Mouse (Mus musculus) monocyte, adult 5-6 weeks (primary cell): ENCODE results near the gene Rabepk. TPM values are rescaled to one million over a fixed set of nuclear protein-coding genes. Genes with fewer than 3 reads are reported as not detected.

Experiments used
- ATAC-seq: fragments of 153-309, 156-312 bp; replicated peaks from 2 replicates; pipeline ENCODE4 v1.8.0; 2017; ENCODE audit warnings: mild to moderate bottlenecking; ENCODE audit not compliant: low TSS enrichment, insufficient number of reproducible peaks, severe bottlenecking, poor library complexity, low FRiP score
- total RNA-seq: library from RNA; stranded (forward); fragments of 200-1000, 200-491, 200-594 nt; gene quantifications from 3 replicates; pipeline ENCODE4 v1.2.3, GENCODE M21; 2017

Rabepk gene
- total RNA-seq, 1 experiment from 2014 or later: 11.9 TPM

DNA sequence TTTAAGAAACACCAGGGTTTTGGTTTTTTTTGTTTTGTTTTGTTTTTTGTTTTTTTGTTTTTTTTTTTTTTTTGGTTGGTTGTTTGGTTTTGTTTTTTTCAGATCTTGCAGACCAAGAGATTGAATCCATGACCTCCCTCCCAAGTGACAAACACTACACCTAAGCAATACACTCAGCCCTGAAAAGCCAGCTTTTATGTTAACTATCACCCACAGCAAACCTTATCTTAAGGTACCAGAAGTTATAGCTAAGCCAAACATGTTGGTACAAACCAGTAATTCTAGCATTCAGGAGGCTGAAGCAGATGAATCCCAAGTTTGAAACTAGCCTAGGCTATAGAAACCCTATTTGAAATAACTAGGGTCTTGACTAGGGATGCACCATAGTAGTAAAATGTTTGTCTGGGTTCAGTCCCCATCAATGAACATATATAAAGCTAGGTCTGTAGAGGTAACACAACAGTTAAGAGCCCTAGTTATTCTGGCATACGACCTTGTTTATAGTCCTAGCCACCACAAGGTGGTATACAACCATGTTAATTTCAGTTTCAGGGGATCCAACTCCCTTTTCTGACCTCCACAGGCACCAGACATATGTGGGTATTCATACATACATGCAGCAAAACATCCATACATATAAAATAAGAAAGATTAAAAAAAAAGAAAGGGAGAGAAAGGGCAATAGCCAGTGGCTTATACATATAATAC is 59.9 kb downstream of the Rabepk start:
- no peak for ATAC-seq

DNA sequence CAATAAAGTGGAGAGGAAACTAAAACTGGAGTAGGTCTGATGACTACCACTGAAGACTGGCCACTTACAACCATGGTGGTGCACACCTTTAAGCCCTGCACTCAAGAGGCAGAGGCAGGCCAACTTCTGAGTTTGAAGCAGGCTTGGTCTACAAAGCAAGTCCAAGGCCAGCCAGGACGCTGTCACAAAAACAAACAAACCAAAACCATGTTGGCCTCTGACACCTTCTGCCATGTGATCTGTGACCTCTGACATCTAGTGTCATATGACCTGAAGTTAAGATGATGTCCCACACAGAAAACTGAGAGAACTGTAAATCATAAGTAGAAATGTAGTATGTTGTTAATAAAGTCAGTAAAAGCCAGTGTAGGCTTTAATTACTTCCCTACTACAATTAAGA is 61.8 kb downstream of the Rabepk start:
- no peak for ATAC-seq

DNA sequence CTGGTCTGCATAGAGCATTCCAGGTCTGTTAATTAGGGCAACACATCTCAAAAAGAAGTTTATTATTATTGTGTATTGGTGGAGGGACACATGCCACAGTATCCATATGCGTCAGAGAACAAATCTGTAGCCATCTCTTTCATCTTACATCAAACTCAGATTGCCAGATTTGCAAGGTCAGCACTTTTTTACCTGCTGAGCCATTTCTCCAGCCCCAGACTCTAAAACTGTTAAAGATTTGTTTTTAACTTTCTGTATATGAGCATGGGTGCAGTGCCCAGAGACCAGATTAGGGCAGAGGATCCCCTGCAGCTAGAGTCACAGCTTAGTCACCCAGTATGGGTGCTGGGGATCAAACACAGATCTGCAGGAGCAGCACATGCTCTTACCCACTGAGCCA is 63.1 kb downstream of the Rabepk start:
- no peak for ATAC-seq

Other genes with a start within 250 kb of the Rabepk start
- 98.2 to 140 TPM (median 107 TPM) in 3 replicates for gene Gapvd1, start 44.7 kb downstream of the Rabepk start, total RNA-seq
- gene Hspa5, start 27.9 kb downstream of the Rabepk start, total RNA-seq: 1,019 to 1,135 TPM (median 1,112 TPM) in 3 replicates
- gene Fbxw2, start 26.4 kb upstream of the Rabepk start, total RNA-seq: 116 to 145 TPM (median 118 TPM) in 3 replicates
- not detected in 3 replicates for gene Gm34653, start 33.1 kb upstream of the Rabepk start, total RNA-seq
- not detected in 3 replicates for gene Cutal, start 74.5 kb upstream of the Rabepk start, total RNA-seq
- gene Psmd5, start 75.1 kb upstream of the Rabepk start, total RNA-seq: 18.7 to 33.4 TPM (median 20.4 TPM) in 3 replicates
- 1.1 to 5.3 TPM (median 1.4 TPM) in 3 replicates for gene Phf19, start 114.1 kb upstream of the Rabepk start, total RNA-seq
- 94.2 to 168 TPM (median 96.5 TPM) in 3 replicates for gene Traf1, start 161.9 kb upstream of the Rabepk start, total RNA-seq